Mouse (Mus musculus) cerebellum, postnatal 14 days (tissue): ENCODE measurements around the gene Olfr1317.

Experiments
- DNase-seq, 2 experiments: peaks; one replicate each; pipeline ENCODE4 v3.0.0; 2021; ENCODE audit warnings: mixed read lengths in 2 of 2

The Olfr1317 gene

GRCm38 (mm10) chr2:112140029-112140428 is at the start of gene Olfr1317:
TSS of gene Olfr1317 (plus strand) at chr2:112140329.
- DNase-seq = no peak

- no peak for DNase-seq
Measured at GRCm38 (mm10) chr2:112096681-112097080, 43.4 kb upstream of the Olfr1317 start, which contains the start of gene Olfr1314. TSS of gene Olfr1314 (minus strand) at chr2:112096781.

- DNase-seq = no peak
Measured at GRCm38 (mm10) chr2:112115340-112115739, 24.8 kb upstream of the Olfr1317 start, which contains the start of gene Olfr1315-ps1. TSS of gene Olfr1315-ps1 (minus strand) at chr2:112115440.

GRCm38 (mm10) chr2:112134877-112135276 is 5.3 kb upstream of the Olfr1317 start, which contains the start of gene Olfr1316:
TSS of gene Olfr1316 (minus strand) at chr2:112134977.
- no peak for DNase-seq

GRCm38 (mm10) chr2:112153898-112154297 is 13.8 kb downstream of the Olfr1317 start, which contains the start of gene Olfr1318:
TSS of gene Olfr1318 (plus strand) at chr2:112154198.
- no peak for DNase-seq
